Mouse (Mus musculus) forebrain, embryonic 10.5 days (tissue): ENCODE results near the gene Csrnp3. TPM values are rescaled to one million over a fixed set of nuclear protein-coding genes. Genes with fewer than 3 reads are reported as not detected.

Experiments used
- DNase-seq: peaks from one replicate; pipeline ENCODE4 v3.0.0-alpha.2; 2017; ENCODE audit warnings: low spot score; ENCODE audit errors: extremely low spot score
- H3K27ac ChIP-seq: fragments of 300-500 bp; sonication (generic); 2 replicates; pipeline ENCODE4 v1.5.1; 2016; ENCODE audit warnings: mild to moderate bottlenecking
- H3K27me3 ChIP-seq: fragments of 300-500 bp; sonication (generic); 2 replicates; pipeline ENCODE4 v1.6.1; 2016; ENCODE audit warnings: mild to moderate bottlenecking; ENCODE audit not compliant: poor library complexity, severe bottlenecking
- H3K36me3 ChIP-seq: fragments of 300-500 bp; sonication (generic); replicated peaks from 2 replicates; pipeline ENCODE4 v1.6.1; 2016; ENCODE audit warnings: mild to moderate bottlenecking, moderate library complexity
- H3K4me1 ChIP-seq: fragments of 300-500 bp; sonication (generic); 2 replicates; pipeline ENCODE4 v1.6.1; 2016
- H3K4me3 ChIP-seq: fragments of 300-500 bp; sonication (generic); 2 replicates; pipeline ENCODE4 v1.5.1; 2016; ENCODE audit warnings: mild to moderate bottlenecking, moderate library complexity
- H3K9me3 ChIP-seq: fragments of 300-500 bp; sonication (generic); 2 replicates; pipeline ENCODE4 v1.6.1; 2016; ENCODE audit warnings: mild to moderate bottlenecking, moderate library complexity
- WGBS: fragments of 180-500 bp; shearing (Covaris S2); methylation state at CpG from one replicate; pipeline ENCODE4 v1.1.7; 2016; 5-methylcytosine and 5-hydroxymethylcytosine counted together
- polyA plus RNA-seq: library from polyadenylated mRNA; unstranded; fragments of >200 nt; fragmentation: Nextera tagmentation; extraction: Ambion mirVana; gene quantifications from 2 replicates; pipeline ENCODE4 v1.2.1, GENCODE M21; 2016

Csrnp3 gene
- polyA plus RNA-seq, 1 experiment from 2014 or later: 6.6 TPM

DNA sequence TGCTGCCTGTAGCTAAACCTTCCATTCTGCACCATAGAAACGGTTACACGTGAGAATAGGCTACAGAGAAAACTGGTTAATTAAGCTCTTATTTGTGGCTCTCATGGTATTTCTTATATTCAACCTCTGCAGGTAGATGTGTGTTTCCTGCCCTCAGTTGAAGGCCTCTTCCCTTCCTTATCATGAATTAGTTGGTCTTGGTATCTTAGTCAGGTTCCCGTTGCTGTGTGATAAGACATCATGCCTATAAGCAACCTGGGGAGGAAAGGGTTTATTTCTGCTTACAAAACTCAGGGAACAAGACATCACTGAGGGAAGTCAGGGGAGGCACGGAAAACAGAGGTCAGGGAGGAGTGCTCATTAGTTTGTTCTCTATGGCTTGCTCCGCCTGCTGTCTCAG lies 48.7 kb downstream of the Csrnp3 start:
- Histone ChIP-seq H3K9me3 (no peaks in the 10 kb centered on the region), H3K27me3 (no peaks in the 10 kb centered on the region), H3K27ac (no peak overlapping the region), H3K4me3 (no peak overlapping the region), H3K36me3 (no peaks in the 10 kb centered on the region; the same call in 1 of the 2 replicates), H3K4me1 (peaks cover 23% of the 10 kb centered on the region)
- WGBS: 60% methylated on average over 5 of the region's 5 CpGs
- DNase-seq: no peak

- 49% methylated on average over 5 of the region's 5 CpGs for WGBS
- H3K4me1 ChIP-seq: peaks cover 27% of the 10 kb centered on the region
- no peak overlapping the region for H3K4me3 ChIP-seq
- H3K36me3 ChIP-seq: no peaks in the 10 kb centered on the region; the same call in 1 of the 2 replicates
- no peaks in the 10 kb centered on the region for H3K9me3 ChIP-seq
- H3K27me3 ChIP-seq: no peaks in the 10 kb centered on the region
- no peak for DNase-seq
- H3K27ac ChIP-seq: peak overlapping the region; percentile 48; the same call in 1 of the 2 replicates
These were observed 51.0 kb downstream of the Csrnp3 start for GRCm38 (mm10) chr2:65896542-65896941.

DNA sequence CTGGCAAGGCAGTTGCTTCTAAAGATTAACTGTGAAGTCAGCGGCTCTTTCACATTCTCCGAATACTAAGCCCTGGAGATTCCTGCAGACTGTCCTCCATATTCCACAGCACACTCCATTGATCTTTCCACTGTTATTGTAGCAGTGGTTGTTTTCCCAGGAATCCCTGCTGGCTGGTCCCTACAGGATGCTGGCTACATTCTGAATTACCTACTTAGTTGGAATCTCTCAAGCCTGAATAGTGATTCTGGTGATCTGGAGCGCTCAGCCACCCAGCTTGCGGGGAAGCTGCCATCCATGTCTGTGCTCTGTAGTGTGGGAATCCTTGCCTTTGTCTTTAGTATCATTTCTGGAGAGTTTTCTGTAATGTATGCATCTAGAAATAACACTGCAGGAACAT lies 51.5 kb downstream of the Csrnp3 start:
- WGBS: 20% methylated on average over 4 of the region's 4 CpGs
- H3K9me3 ChIP-seq: no peaks in the 10 kb centered on the region
- H3K36me3 ChIP-seq: no peaks in the 10 kb centered on the region; the same call in 1 of the 2 replicates
- no peaks in the 10 kb centered on the region for H3K27me3 ChIP-seq
- no peak overlapping the region for H3K4me3 ChIP-seq
- DNase-seq: no peak
- no peak overlapping the region; the same call in 1 of the 2 replicates for H3K27ac ChIP-seq
- H3K4me1 ChIP-seq: peaks cover 27% of the 10 kb centered on the region

GRCm38 (mm10) chr2:65899478-65899877 lies 53.9 kb downstream of the Csrnp3 start:
- Histone ChIP-seq H3K4me1 (peaks cover 25% of the 10 kb centered on the region), H3K4me3 (no peak overlapping the region), H3K36me3 (no peaks in the 10 kb centered on the region; the same call in 1 of the 2 replicates), H3K27ac (no peak overlapping the region), H3K9me3 (no peaks in the 10 kb centered on the region), H3K27me3 (no peaks in the 10 kb centered on the region)
- no peak for DNase-seq
- WGBS: 94% methylated on average over 2 of the region's 2 CpGs

GRCm38 (mm10) chr2:65908526-65908925 lies 63.0 kb downstream of the Csrnp3 start:
- no peak for DNase-seq
- no peaks in the 10 kb centered on the region for H3K9me3 ChIP-seq
- peaks cover 42% of the 10 kb centered on the region for H3K4me1 ChIP-seq
- H3K4me3 ChIP-seq: no peak overlapping the region
- H3K36me3 ChIP-seq: no peaks in the 10 kb centered on the region
- H3K27me3 ChIP-seq: no peaks in the 10 kb centered on the region
- 69% methylated on average over 3 of the region's 3 CpGs for WGBS
- no peak overlapping the region for H3K27ac ChIP-seq

DNA sequence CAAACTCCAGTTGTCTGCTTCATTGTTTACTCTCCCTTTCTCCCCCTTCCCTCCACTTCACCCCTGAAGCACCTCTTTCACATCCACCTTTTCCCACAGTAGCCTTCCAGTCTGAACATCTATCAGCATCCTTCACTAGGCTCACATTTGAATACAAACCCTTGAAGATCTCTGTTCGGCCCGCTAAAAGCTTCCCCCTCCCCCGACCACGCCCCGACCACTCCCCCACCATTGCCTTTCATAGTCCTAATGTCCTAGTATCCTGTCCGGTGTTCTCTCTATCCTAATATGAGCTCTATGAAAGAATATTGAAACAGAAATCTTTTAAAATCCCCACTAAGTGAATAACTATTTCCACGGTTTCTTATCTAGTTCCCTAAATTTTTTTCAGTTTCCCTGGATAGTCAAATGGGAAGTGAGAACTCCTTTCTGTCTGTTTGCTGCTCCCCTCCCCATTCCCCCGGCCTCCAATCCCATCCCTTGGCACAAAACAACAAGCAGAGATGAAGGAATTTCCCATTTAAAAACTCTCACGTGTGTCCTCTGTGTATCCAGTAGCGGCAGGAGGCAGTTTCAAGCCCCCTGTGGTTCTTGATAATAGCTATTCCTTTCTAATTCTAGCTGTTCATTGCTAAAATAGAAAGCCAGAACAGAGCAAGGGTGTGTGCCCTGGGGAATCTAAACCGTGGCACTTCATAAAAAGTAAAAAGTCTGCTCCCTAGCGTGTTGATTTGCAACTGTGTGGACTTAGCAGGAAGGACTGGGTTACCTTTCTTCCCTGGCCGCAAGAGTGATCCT lies 64.4 kb downstream of the Csrnp3 start:
- peak overlapping the region; percentile 60 for H3K27ac ChIP-seq
- H3K27me3 ChIP-seq: no peaks in the 10 kb centered on the region
- no peaks in the 10 kb centered on the region for H3K36me3 ChIP-seq
- peaks cover 34% of the 10 kb centered on the region for H3K4me1 ChIP-seq
- 16% methylated on average over 13 of the region's 13 CpGs for WGBS
- H3K4me3 ChIP-seq: peak overlapping the region; percentile 23; the same call in 1 of the 2 replicates
- DNase-seq: no peak
- H3K9me3 ChIP-seq: no peaks in the 10 kb centered on the region

DNA sequence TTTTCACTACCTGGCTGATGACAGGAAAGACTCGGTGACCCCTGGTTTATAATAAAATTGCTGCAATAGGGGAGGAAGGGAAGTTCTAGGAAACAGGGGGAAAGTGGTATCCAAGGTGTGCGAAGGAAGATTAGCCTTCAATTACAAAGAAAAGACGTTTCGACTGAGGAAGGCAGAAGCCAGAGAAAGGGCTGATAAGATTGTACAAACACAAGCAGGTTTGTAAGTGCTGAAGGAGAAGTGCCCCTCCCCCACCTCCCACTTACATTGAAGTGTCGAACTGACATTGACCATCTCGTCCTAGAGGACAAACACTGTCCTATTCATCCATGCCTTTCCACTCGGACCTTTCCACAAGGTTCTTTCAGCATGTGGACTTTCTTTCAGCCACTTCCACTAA lies 70.4 kb downstream of the Csrnp3 start:
- no peak for DNase-seq
- Histone ChIP-seq H3K9me3 (no peaks in the 10 kb centered on the region), H3K4me3 (no peak overlapping the region), H3K4me1 (peaks cover 14% of the 10 kb centered on the region), H3K27ac (no peak overlapping the region), H3K27me3 (no peaks in the 10 kb centered on the region), H3K36me3 (no peaks in the 10 kb centered on the region)
- WGBS: 73% methylated on average over 7 of the region's 7 CpGs

DNA sequence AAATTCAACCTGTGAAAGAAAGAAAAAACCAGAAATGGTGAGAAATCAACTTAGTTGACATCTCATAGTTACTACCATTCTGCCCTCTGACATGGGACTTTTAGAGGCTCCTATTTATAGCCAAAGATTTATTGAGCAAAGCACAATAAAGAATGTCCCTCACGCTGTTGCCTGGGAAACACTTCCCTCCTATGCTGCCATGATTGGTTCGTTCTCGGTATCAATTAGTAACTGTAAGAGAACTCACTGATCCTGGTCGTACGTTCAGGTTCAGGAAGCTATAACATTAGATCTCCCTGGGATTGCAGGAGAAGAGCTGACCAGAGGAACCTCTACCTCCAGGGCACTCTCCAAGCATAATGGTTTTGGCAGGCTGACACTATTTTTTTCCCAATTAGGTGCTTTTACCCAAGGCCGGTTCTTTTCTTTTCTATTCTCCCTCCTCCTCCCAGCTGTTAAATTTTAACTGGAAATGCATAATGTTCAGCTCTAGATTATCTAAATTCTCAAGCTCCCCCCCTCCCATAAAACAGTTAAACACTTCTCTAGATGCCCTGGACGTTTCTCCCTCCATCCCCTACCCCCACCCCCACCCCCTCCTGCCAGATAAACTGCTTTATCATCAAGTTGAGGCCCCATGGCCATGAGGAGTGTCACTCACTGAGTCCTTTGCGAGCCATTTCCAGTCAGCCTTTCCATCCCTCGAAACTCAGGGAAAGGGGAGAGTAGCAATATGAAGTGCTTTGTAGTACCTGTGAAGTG lies 75.3 kb downstream of the Csrnp3 start:
- H3K4me1 ChIP-seq: peaks cover 19% of the 10 kb centered on the region
- H3K27me3 ChIP-seq: no peaks in the 10 kb centered on the region
- H3K9me3 ChIP-seq: no peaks in the 10 kb centered on the region
- H3K4me3 ChIP-seq: no peak overlapping the region
- H3K36me3 ChIP-seq: no peaks in the 10 kb centered on the region
- no peak overlapping the region for H3K27ac ChIP-seq
- DNase-seq: no peak
- 51% methylated on average over 9 of the region's 9 CpGs for WGBS

DNA sequence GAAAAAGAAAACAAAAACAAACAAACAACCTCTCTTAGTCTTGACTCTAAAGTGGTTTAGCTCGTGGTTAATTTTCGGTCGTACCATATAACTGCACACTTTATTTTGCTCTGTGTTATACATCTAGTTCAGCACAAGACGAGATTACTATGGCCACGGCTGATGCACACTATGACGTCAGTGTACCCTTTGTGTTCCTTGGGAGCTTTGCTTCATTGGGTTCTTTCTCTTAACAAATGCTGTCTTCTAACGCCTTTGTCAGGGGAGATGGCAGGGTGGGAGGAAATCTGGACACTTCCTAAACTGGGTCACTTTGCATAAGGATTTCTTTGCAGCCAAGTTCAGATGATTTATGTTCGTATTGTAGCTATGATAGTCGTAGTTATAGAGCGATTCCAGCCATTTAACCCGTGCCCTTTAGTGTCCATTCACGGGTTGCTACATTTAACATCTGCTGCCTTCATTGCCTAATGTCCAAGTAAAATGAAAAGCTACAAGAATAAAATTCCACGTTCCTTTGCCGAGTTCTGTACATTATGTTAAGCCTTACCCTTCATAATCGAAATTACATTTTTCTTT lies 79.9 kb downstream of the Csrnp3 start:
- Histone ChIP-seq H3K36me3 (no peaks in the 10 kb centered on the region), H3K27me3 (no peaks in the 10 kb centered on the region), H3K9me3 (no peaks in the 10 kb centered on the region), H3K4me3 (no peak overlapping the region), H3K27ac (no peak overlapping the region), H3K4me1 (peaks cover 27% of the 10 kb centered on the region)
- WGBS: 82% methylated on average over 15 of the region's 15 CpGs
- DNase-seq: no peak

DNA sequence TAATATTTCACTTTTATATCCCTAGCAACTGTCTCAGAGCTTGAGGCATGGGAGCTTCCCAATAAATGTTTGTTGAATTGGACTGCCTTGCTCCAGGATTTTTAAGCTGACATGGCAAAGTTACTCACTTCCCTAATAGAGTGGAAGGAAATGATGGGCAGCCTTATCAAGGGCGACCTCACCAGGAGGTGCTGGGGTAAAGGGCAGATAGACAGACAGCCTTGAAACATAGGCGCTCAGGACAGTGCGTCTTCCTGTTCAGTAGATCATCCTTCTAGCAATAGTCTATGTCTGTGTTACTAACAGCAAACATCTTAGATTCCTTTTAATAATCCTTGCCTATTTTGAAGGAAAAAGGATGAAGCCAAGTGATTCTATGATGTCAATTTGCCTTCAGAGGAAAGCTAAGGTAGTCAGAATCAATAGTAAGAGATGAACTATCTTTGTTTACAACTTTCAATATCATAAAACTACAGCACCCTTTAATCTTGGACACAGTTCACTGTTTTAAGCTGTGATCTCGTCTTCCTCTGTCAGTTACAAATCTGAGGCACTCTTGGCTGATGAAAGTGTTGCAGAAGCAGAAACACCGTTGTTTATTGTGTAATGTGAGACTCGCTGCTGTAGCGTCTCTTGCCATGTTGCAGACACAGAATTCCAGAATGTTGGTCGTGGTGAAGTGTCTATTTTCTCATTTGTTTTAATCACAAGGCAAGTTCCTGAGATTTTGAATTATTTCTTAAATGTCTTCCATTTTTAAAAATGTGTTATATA lies 81.6 kb downstream of the Csrnp3 start:
- H3K27ac ChIP-seq: no peak overlapping the region
- WGBS: 85% methylated on average over 8 of the region's 8 CpGs
- no peak for DNase-seq
- no peaks in the 10 kb centered on the region for H3K27me3 ChIP-seq
- H3K4me3 ChIP-seq: no peak overlapping the region
- H3K9me3 ChIP-seq: no peaks in the 10 kb centered on the region
- no peaks in the 10 kb centered on the region for H3K36me3 ChIP-seq
- peaks cover 28% of the 10 kb centered on the region for H3K4me1 ChIP-seq

GRCm38 (mm10) chr2:65929286-65929685 lies 83.7 kb downstream of the Csrnp3 start:
- Histone ChIP-seq H3K4me3 (no peak overlapping the region), H3K27me3 (no peaks in the 10 kb centered on the region), H3K36me3 (no peaks in the 10 kb centered on the region), H3K4me1 (peaks cover 43% of the 10 kb centered on the region), H3K9me3 (no peaks in the 10 kb centered on the region), H3K27ac (no peak overlapping the region)
- WGBS: 76% methylated on average over 3 of the region's 3 CpGs
- no peak for DNase-seq

GRCm38 (mm10) chr2:65929927-65930326 lies 84.4 kb downstream of the Csrnp3 start:
- Histone ChIP-seq H3K27ac (peak overlapping the region; percentile 67), H3K4me1 (peaks cover 43% of the 10 kb centered on the region)

More at GRCm38 (mm10) chr2:65929927-65930326, 84.4 kb downstream of the Csrnp3 start:
- Histone ChIP-seq H3K36me3 (no peaks in the 10 kb centered on the region), H3K4me3 (no peak overlapping the region), H3K27me3 (no peaks in the 10 kb centered on the region), H3K9me3 (no peaks in the 10 kb centered on the region)
- 62% methylated on average over 11 of the region's 11 CpGs for WGBS
- peak; percentile 22 for DNase-seq
